Mouse (Mus musculus): ENCODE measurements around the gene Lage3. TPM values are rescaled to one million over a fixed set of nuclear protein-coding genes. Genes with fewer than 3 reads are reported as not detected.

Lage3 gene
- polyA plus RNA-seq, 1 experiment from 2014 or later, result 123 TPM

Small RNA genes within 50 kb of the gene (microRNA-seq; reads per million reads assigned to microRNA genes)
- gene Mir7092 (ENCODE audit: borderline number of aligned reads), result not detected

Other genes with a start within 250 kb of the Lage3 start
- not detected in 2 replicates for gene Opn1mw, start 226.2 kb downstream of the Lage3 start, polyA plus RNA-seq (2015; fragmentation: Nextera tagmentation; extraction: Ambion mirVana)
- gene Mecp2, start 218.3 kb downstream of the Lage3 start, polyA plus RNA-seq (2015; fragmentation: Nextera tagmentation; extraction: Ambion mirVana), result 16.6 and 16.7 TPM in 2 replicates
- gene Tex28, start 185.8 kb downstream of the Lage3 start, polyA plus RNA-seq (2015; fragmentation: Nextera tagmentation; extraction: Ambion mirVana), result not detected in 2 replicates
- 0.51 and 0.52 TPM in 2 replicates for gene Tktl1, start 176.4 kb downstream of the Lage3 start, polyA plus RNA-seq (2015; fragmentation: Nextera tagmentation; extraction: Ambion mirVana)
- 108 and 110 TPM in 2 replicates for gene Flna, start 103.8 kb downstream of the Lage3 start, polyA plus RNA-seq (2015; fragmentation: Nextera tagmentation; extraction: Ambion mirVana)
- 19.6 and 22.5 TPM in 2 replicates for gene Emd, start 98.9 kb downstream of the Lage3 start, polyA plus RNA-seq (2015; fragmentation: Nextera tagmentation; extraction: Ambion mirVana)
- gene Rpl10, start 82.8 kb downstream of the Lage3 start, polyA plus RNA-seq (2015; fragmentation: Nextera tagmentation; extraction: Ambion mirVana), result 838 and 891 TPM in 2 replicates
- gene Taz, start 71.7 kb downstream of the Lage3 start, polyA plus RNA-seq (2015; fragmentation: Nextera tagmentation; extraction: Ambion mirVana), result 66.0 and 71.6 TPM in 2 replicates
- gene Dnase1l1, start 71.3 kb downstream of the Lage3 start, polyA plus RNA-seq (2015; fragmentation: Nextera tagmentation; extraction: Ambion mirVana), result 8.1 and 9.0 TPM in 2 replicates
- gene Atp6ap1, start 56.5 kb downstream of the Lage3 start, polyA plus RNA-seq (2015; fragmentation: Nextera tagmentation; extraction: Ambion mirVana), result 87.8 and 92.3 TPM in 2 replicates
- 104 and 107 TPM in 2 replicates for gene Gdi1, start 48.6 kb downstream of the Lage3 start, polyA plus RNA-seq (2015; fragmentation: Nextera tagmentation; extraction: Ambion mirVana)
- gene Fam50a, start 40.6 kb downstream of the Lage3 start, polyA plus RNA-seq (2015; fragmentation: Nextera tagmentation; extraction: Ambion mirVana), result 58.4 and 60.2 TPM in 2 replicates
- 0.83 and 0.96 TPM in 2 replicates for gene Plxna3, start 24.6 kb downstream of the Lage3 start, polyA plus RNA-seq (2015; fragmentation: Nextera tagmentation; extraction: Ambion mirVana)
- 58.7 and 63.1 TPM in 2 replicates for gene Ubl4a, start 19.6 kb upstream of the Lage3 start, polyA plus RNA-seq (2015; fragmentation: Nextera tagmentation; extraction: Ambion mirVana)
- gene Slc10a3, start 19.7 kb upstream of the Lage3 start, polyA plus RNA-seq (2015; fragmentation: Nextera tagmentation; extraction: Ambion mirVana), result 19.8 and 20.1 TPM in 2 replicates
- 22.7 and 23.2 TPM in 2 replicates for gene Fam3a, start 39.7 kb upstream of the Lage3 start, polyA plus RNA-seq (2015; fragmentation: Nextera tagmentation; extraction: Ambion mirVana)
- 22.7 and 25.1 TPM in 2 replicates for gene Ikbkg, start 39.7 kb upstream of the Lage3 start, polyA plus RNA-seq (2015; fragmentation: Nextera tagmentation; extraction: Ambion mirVana)
- 38.7 and 43.8 TPM in 2 replicates for gene G6pdx, start 75.6 kb upstream of the Lage3 start, polyA plus RNA-seq (2015; fragmentation: Nextera tagmentation; extraction: Ambion mirVana)
- gene Gm6880, start 127.8 kb upstream of the Lage3 start, polyA plus RNA-seq (2015; fragmentation: Nextera tagmentation; extraction: Ambion mirVana), result not detected in 2 replicates
- not detected in 2 replicates for gene Olfr1326-ps1, start 221.3 kb upstream of the Lage3 start, polyA plus RNA-seq (2015; fragmentation: Nextera tagmentation; extraction: Ambion mirVana)
- not detected in 2 replicates for gene Olfr1325, start 239.1 kb upstream of the Lage3 start, polyA plus RNA-seq (2015; fragmentation: Nextera tagmentation; extraction: Ambion mirVana)